Mouse (Mus musculus) monocyte, adult 2 months (primary cell): ENCODE data around the gene Stx4a.
"Not testable (repeated sequence)": the region's sequence is repeated elsewhere in the genome, so short reads cannot be mapped to it uniquely, and the experiment has no call there.

Source experiments
- DNase-seq, 2 experiments: peaks; one replicate each; pipeline ENCODE4 v3.0.0; 2022; ENCODE audit warnings: low spot score in 2 of 2, low read depth in 1 of 2

Stx4a gene

DNA sequence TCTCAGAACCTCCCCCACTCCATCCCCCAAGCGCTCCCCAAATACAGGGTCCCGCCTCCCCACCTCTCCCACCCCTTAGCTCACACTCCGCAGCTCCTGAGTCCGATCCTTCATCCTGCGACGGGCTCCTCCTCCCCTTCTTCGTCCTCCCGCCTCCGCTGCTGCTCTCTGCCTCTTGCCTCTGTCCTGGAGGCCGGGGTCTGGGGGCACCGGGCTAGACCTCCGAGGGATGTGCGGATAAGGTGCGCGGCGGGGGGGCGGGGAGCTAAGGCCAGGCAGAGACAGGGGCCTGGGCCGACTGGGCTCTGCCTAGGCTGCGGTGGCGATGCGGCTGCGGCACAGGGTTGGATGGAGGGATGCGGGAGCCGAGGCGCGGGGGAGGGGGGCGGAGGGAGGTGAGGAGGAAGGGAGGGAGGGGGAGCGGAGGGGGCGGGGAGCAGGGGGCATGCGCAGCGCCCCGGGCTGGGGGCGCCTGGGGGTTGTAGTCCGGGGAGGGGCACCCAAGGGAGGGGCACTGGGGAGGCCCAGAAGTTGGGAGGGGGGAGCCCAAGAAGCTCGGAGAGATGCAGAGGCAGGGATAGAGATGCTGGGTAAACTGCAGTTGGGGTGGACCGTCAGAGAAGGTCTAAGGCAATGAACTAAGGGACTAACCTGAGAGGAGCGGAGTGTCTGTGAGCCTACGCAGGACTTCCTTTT is at the start of gene Stx4a, which contains the start of gene Stx1b:
Gene Stx4a (plus strand): TSS at position 119 of the 696 bp plus-strand sequence.
Gene Stx1b (minus strand): TSS at position 374 of the 696 bp plus-strand sequence.
- no peak for DNase-seq

DNA sequence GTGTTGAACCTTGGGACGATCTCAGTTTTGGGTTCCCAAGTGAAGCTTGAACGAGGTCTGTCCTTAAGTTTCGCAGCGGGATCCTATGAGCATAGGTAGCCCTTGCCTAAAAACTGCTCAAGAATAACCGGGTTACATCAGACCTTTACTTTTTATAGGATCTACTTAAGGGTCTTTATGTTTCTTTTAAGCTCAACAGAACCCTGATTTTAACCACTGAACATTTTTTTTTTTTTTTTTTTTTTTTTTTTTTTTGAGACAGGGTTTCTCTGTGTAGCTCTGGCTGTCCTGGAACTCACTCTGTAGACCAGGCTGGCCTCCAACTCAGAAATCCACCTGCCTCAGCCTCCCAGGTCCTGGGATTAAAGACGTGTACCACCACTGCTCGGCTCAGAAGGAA is 48.3 kb upstream of the Stx4a start:
- DNase-seq = not testable (repeated sequence)

DNA sequence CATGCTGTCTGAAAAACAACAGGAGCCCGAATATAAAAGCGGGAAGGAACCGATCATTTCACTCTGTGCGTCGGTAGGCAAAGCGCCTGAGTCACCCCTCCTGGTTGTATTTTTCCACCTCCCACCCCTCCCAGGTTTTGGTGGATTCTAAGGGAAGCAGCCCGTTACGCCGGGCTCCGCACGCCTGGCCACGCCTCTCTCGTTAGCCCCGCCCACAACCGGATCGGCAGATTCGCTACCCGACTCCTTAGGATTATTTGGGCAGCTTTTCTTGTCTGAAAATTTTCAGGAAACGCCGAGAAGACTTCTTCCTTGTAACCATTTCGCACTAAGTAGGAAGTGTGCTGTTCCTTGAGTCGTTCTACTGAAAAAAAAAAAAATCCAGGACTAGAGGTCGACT is 47.7 kb upstream of the Stx4a start, which contains the start of gene Setd1a:
Gene Setd1a (plus strand): TSS at position 245 of the 400 bp plus-strand sequence.
- peak in 1 of 2 experiments; percentile 65 for DNase-seq

DNA sequence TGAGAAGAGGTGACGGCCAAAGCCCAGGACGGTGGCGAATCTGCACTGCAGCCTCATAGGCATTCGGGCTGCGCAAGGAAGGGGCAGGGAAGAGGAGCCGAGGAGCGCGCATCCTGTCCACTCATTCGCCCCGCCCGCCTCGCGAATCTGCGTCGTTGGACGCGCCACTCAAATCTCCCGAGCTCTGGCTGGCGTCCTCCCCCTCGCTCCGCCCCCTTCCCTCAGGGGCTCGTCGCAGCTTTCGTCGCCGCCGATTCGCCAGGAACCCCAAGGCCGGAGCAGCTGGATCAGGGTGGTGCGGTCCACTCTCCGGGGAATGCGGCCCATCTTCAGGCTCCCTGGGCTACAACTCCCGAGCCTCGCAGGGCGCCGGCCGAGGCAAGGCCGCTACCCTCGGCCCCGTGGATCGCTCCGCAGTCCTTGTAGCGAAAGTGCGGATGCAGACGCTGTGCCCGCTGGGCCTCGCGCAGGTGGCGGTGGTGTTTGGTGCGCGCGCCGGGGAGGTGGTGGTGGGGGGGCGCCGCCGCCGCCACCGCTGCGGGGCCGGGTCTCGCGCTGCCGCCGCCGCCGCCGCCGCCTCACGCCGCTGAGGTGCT is 47.1 kb upstream of the Stx4a start:
- peak; percentile 86 to 92 for DNase-seq

DNA sequence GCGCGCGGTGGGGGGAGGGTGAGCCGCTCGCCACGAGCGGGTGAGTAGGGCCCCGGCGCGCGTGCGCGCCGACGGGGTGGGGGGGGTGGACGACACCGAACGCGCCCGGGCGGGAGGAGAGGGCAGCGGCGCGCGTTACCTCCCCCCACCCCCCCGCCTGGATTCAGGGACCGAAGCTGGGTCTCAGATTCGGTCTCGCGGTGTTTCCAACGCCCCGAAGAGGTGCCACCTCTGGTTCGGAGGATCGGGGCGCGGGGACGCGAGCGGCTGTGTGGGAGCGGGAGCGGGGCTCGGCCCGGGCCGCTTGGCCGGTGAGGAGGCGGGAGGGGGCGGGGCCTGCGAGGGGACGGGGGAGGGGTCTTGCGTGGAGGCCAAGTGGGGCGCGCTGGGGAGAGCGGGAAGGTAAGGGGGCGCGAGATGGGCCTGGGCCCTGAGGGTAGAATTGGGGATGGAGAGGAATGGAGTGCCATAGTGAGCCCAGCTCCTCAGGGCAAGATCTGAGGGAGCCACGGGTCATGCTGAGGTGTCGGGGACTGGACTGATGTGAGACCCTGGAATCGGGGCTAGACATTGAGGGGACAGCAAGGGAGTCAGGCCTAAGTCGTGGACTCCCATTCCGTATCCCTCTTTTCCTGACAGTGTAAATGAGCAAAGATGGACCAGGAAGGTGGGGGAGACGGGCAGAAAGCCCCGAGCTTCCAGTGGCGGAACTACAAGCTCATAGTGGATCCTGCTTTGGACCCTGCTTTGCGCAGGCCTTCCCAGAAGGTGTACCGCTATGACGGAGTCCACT is 46.4 kb upstream of the Stx4a start:
- no peak for DNase-seq

DNA sequence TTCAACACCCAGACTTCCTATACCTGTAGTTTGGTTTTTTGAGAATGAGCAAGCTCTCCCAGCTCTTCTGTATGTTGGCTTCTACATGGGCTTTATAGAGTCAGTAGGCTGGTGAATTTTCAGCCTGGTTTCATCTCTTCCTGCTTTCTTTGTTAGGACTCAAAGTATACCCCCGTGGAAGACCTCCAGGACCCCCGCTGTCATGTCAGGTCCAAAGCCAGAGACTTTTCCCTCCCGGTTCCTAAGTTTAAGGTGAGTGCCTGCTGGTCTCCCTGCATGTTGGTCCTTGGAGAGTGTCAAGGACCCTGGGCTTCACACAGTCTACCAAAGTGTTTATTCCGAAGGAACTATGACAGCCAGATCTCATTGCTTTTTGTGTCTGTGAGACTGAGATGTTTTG is 45.7 kb upstream of the Stx4a start:
- no peak for DNase-seq

DNA sequence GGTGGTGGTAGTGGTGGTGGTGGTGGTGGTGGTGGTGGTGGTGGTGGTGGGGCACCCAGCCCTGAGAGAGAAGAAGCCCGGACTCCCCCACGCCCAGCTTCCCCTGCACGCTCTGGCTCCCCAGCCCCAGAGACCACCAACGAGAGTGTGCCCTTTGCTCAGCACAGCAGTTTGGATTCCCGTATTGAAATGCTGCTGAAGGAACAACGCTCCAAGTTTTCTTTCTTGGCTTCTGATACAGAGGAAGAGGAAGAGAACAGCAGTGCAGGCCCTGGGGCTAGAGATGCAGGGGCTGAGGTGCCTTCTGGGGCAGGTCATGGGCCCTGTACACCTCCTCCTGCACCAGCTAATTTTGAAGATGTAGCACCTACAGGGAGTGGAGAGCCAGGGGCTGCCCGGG is 38.8 kb upstream of the Stx4a start, which contains the start of gene Gm49388:
Gene Gm49388 (plus strand): TSS at position 301 of the 400 bp plus-strand sequence.
- DNase-seq = no peak

DNA sequence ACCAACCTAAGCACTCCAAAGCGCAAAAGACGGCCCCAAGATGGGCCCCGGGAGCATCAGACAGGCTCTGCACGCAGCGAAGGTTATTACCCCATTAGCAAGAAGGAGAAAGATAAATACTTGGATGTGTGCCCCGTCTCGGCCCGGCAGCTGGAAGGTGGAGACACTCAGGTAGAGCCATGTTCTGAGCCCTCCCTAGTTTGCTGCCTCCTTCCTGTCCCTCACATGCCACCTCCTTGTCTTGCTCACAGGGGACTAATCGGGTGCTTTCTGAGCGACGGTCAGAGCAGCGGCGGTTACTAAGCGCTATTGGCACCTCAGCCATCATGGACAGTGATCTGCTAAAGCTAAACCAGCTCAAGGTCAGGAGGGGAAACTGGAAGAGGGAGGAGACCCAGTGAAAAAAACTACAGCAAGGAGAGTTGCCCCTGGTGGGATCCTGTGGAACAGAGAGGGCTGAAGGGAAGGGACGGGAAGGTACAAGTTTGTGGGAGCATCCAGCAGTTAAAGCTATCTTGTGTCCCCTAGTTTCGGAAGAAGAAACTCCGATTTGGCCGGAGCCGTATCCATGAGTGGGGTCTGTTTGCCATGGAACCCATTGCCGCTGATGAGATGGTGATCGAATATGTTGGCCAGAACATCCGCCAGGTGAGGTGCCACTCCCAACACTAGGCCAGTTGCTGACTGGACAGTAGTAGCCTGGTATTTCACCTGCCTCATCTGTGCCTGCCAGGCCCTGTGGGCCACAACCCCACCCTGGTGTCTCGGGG is 26.8 kb upstream of the Stx4a start:
- DNase-seq = no peak

DNA sequence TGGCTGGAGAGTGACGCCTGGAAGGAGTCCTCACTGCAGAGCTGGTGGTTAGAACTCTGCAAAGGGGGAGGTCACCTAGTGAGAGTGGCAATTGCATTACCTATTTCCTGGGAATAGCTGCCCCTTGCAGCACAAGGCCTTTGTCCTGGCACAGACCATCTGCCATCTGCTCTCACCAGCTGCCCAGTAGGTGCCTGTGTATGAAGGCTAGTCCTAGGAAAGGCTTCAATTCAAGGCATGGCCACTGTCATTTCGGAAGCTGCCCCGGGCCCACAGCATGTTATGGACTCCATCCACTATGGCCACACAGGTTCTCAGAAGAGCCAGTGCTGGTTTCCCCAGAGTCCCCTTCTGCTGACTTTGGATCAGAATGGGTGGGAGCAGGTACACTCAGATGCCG is 25.5 kb upstream of the Stx4a start:
- DNase-seq = no peak

DNA sequence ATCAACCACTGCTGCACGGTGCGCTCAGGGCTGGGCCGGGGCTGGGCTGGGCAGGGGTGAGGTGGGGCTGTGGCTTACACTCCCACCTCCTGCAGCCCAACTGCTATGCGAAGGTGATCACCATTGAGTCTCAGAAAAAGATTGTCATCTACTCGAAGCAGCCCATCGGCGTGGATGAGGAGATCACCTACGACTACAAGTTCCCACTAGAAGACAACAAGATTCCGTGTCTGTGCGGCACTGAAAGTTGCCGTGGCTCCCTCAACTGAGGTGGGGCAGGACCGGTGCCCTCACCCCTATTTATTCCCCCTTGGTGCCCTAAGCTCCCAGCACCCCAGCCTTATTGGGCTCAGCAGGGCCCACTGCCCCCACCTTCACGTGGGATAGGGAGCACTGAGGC is 24.9 kb upstream of the Stx4a start:
- no peak for DNase-seq

DNA sequence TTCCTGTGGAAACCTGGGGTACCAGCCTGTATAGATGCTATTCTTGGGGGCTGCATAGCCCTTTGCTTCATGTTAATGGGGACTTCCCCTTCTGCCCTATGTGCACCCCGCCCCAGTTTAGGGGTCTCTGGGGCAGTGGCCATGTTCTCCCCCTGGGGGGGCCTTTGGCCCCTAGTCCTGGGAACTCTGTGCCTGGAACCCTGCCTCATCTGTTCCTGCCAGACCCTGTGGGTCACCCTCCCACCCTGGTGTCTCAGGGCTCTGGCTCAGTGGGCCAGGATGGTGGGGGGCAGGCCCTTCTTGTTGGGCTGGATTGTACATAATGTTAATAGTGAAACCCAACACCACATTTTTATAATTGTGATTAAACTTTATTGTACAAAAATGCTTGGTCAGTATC is 24.4 kb upstream of the Stx4a start:
- DNase-seq = no peak

DNA sequence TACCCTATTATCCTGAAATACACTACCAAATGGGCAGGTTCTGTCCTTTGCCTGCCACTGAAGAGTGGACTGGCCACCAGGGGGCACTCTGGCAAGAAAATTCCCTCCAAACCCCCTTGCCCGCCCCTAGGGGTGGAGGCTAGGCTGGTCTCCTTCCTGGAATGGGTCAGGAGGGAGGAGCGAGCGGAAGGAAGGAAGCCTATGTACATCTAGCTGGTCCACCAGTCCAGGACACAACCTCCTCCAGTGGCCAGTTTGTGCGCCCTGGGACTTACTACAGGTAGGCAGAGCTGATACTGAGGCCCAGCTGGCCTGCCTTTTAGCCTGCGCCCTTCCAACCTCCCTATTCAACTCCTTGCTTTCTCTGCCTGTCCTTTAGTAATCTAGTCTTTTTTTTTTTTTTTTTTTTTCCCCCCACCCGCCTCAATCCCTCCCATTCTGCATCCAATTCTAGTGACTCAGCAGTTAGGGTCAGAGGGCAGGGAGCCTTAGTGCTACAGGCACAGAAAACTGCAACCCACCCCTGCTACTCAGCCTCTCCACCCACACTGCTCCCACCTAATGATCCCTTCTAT is 23.6 kb upstream of the Stx4a start, which contains the start of gene Hsd3b7:
Gene Hsd3b7 (plus strand): TSS at position 170 of the 575 bp plus-strand sequence.
- DNase-seq = peak; percentile 59 to 83

DNA sequence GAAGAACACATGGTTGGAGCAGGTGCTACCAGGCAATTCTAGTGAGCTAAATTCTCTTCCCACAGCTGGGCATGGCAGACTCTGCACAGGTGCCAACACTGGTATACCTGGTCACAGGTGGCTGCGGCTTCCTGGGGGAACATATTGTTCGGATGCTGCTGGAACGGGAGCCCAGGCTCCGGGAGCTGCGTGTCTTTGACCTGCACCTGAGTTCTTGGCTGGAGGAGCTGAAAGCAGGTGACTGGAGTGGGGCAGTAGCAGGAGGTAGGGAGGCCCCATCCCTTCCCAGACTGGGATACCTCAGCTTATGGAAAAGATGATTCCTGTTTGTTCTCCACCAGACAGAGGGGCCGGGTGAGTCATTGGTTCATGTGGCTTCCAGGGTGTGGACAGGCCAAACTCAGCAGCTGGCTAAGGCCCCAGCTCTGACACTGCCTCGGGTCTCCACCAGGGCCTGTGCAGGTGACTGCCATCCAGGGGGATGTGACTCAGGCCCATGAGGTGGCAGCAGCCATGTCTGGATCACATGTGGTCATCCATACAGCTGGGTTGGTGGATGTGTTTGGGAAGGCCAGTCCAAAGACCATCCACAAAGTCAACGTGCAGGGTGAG is 23.0 kb upstream of the Stx4a start:
- DNase-seq = no peak

DNA sequence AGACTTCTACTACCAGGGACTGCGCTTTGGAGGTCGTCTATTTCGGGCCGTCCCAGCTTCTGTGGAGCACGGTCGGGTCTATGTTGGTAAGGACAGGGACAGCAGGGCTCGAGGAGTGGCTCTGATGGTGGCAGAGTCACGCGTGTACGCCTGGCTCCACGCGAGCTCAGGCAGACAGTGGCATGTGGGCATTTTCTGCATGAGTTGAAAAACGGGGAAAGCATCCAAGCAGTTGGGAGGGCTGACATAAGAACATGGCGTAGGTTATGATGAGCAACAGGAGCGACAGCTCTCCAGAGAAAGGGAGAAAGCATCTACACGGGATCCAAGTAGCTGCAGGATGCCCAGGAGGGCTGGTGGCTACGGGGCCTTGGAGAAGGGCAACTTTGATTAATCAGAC is 21.8 kb upstream of the Stx4a start:
- DNase-seq = no peak

DNA sequence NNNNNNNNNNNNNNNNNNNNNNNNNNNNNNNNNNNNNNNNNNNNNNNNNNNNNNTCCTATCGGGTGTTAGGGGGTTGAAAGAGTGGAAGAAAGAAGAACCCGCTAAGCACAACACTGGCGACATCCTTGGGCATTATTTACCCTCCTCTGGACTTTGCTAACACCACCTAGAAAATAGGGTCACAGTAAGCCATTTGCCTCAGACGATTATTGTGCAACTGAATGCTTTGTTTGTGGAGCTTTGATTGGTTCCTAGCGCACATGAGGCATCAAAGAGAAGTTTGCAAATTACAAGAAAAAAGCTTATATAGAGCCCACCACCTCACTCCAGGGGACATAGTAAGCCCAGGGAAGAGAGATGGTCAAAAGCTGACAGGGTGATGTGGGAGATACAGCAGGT is 15.3 kb upstream of the Stx4a start:
- no peak for DNase-seq

DNA sequence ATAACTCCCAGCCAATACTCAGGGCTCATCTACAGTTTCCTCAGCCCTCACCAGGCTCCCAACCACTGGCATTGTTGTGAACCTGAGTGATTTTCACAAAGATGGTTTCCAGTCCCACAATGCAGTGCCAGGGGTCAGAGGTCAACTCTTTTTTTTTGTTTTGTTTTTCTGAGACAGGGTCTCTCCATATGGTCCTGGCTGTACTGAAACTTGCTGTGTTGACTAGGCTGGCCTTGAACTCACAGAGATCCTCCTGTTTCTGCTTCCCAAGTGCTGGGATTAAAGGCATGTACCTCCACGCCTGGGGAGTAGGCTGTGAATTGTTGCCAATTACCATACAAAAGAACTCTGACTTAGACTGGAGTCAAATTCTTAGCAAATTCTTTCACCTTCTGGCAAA is 14.2 kb upstream of the Stx4a start:
- no peak for DNase-seq

DNA sequence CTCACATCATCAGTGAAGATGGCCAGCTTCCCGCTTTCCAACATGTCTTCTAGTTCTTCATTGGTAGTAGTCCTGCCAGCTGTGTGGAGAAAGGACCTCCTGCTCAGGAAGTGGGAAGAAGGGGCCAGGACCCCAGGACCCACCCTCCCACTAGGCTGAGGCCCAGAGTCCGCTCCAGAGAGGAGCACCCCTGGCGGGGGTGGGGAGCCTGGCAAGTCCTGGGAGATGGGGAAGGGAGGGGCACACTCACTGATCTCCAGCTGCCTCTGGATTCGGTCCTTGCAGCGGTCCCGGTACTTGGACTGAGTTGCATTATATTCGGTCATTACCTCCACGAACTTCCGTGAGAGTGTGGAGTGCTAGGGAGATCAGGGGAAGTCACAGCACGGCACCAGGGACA is 13.4 kb upstream of the Stx4a start:
- no peak for DNase-seq

DNA sequence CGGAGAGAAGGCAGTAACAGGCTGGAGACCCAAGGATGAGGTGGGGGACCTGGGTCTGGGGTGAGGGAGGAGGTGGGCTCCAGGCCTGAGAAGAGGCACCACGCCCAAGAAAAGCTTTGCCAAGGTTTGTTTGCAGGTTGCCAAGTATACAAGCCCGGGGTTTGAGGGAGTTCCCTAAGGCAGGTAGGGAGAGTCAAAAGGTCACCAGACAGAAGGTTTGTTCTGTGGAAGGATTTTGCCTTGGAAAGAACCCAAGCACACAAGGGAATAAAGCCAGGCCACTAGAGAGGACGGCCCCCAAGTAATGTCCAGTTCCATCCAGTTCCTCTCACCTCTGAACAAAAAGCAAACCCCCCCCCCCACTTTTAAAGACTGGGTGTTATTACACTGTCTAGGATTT is 12.9 kb upstream of the Stx4a start:
- DNase-seq = no peak

DNA sequence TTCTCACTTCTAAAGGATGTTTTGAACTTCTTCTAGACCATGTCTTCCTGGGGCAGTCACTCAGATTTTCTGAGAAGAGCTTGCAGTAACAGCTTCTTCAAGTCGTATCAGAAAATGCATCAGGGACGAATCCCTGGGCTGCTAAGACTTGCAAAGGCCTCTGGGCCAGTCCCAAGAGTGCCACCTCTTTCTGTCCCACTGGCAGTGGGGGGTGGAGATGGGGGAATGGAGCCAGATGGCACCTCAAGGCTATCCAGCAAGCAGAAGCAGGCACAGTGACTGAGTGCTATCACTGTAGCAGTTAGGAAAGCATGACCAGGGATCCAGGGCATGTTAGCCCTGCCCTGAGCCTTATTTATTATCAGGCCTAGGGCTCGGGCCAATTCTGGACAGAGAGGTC is 11.8 kb upstream of the Stx4a start:
- no peak for DNase-seq

DNA sequence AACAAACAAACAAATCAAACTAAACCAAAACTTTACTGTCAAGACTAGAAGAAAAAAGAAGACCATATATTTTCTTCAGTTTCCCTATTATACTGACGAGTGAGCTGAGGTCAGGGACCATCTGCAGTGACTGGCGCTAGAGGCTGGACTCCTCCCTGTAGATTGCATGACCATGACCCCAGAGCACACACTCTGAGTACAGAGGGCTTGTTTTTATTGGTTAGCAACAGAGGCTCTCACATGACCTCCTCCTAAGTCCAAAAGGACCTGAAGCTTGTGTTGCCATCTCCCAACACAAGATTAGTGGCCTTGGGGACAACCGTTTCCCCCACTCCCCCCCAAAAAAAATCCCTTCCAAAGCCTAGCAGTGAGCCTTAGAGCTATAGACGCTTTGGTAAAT is 10.3 kb upstream of the Stx4a start:
- DNase-seq = no peak
